Mouse (Mus musculus) embryo, embryonic 10 days (tissue): ENCODE results near the gene Gm49366.
"Not testable (repeated sequence)": the region's sequence is repeated elsewhere in the genome, so short reads cannot be mapped to it uniquely, and the experiment has no call there.

ENCODE experiments used
- DNase-seq: peaks from one replicate; pipeline ENCODE4 v3.0.0-alpha.2; 2015; ENCODE audit warnings: low spot score

Gm49366 gene

DNA sequence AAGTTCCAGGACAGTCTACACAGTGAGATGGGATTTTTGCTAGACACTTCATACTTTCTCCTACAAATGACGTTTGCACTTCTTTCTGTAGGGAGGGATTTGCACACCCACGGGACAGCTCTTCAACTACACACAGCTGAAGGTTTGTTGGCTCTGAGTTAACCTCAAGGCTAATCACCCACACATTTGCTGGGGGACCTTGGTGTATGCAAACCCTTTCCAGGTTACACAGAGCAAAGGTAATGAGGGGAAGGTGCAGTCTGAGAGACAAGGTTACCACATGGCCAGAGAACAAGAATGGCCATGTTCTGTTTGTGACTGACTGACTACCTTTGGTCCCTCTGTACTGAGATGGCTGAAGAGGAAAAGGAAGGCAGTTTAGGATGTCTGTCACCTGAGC, 45.1 kb downstream of the Gm49366 start:
- no peak for DNase-seq

DNA sequence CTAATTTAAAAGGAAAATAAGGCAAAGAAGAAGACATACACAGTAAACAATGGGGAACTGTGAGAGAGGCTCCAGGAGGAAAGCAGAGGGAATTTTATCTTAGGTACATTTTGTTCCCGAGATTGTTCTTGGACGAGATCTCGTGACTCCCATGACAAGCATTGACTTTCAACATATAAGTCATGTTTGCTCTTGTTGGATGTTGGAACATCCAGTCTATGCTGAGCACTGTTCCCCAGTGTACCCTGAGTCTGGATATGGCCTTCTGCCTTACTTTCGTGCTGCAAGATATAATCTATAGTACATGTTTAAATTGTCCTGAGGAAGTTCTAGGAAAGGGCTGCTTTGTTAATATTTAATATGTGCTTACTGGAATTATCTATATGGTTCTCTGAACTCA, 45.8 kb downstream of the Gm49366 start:
- DNase-seq = no peak

DNA sequence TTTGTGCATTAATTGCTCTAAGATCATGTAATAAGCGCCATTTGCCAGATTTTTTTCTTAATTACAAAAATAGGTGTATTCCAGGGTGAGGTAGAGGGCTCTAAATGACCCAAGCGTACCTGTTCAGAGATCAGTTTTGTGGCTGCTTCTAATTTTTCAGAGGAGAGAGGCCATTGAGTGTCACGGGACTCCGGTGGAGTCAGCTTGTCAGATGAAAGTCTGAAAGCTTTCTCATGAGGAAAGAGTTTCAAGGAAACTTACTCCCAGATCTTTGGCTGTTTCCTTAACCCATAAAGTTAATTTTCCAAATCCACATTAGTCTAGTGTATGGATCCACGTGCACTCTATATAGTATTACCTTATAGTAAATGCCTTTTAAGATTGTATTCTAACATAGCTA, 55.9 kb downstream of the Gm49366 start:
- DNase-seq = not testable (repeated sequence)

DNA sequence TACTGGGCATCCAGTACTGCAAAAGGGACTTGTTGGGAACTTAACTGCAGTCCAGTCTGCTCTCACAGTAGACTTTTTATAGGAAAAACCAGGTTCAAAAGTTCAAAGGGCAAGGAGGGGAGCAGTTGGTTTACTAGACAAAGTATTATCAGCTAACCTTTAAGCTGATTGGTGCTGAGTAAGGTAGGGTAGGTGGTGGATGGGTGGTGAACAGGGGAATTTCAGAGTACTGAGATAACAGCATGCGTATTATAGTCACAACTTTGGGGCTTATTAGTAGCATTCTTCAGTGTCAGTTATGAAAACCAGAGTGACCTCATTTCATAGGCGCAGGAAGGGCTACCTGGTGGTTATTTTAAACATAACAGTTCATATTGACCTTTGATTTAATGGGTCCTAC, 60.9 kb downstream of the Gm49366 start:
- no peak for DNase-seq

DNA sequence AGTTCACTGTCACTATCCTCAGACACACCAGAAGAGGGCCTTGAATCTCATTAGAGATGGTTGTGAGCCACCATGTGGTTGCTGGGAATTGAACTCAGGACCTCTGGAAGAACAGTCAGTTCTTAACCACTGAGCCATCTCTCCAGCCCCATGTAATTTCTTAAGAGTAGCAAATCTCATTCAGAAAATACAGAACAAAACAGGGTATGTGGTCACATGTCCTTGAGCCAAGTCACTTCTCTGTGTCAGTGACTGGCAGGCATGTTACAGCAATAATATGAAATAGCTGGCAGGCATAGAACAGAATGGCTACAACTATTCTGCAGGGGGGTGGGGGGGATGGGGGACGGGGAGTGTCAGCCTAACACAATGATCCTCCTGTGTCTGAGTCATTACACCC, 61.3 kb downstream of the Gm49366 start:
- DNase-seq = no peak

DNA sequence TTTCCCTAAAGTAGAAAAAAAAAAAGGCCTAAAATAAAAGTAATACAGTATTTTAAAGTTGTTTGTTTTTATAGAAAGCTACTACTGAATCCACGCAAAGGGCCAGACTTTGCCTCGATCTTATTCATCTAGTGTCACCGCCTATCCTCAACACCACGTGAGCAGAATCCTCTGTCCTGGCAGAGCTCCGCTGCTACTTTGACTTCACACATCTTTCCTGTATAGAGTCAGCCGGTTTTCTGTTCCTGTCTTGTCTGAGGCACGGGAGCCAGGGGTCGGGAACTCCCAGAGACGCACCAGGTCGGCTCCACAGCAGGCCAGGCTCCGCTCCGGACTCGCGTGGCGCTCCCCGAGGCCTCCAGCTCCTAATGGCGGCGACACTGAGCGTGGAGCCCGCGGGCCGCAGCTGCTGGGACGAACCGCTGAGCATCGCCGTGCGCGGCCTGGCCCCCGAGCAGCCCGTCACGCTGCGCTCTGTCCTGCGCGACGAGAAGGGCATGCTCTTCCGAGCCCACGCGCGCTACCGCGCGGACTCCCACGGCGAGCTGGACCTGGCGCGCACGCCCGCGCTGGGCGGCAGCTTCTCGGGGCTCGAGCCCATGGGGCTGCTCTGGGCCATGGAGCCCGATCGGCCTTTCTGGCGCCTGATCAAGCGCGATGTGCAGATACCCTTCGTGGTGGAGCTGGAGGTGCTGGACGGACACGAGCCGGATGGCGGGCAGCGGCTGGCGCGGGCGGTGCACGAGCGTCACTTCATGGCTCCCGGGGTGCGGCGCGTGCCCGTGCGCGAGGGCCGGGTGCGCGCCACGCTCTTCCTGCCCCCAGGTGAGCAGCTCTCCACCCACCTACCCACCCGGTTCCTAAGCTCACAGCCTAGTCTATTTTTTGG, 62.1 kb downstream of the Gm49366 start, which contains the start of gene Acot6:
TSS of gene Acot6 (plus strand) at position 51 of the 889 bp plus-strand sequence.
- peak; percentile 78 for DNase-seq

DNA sequence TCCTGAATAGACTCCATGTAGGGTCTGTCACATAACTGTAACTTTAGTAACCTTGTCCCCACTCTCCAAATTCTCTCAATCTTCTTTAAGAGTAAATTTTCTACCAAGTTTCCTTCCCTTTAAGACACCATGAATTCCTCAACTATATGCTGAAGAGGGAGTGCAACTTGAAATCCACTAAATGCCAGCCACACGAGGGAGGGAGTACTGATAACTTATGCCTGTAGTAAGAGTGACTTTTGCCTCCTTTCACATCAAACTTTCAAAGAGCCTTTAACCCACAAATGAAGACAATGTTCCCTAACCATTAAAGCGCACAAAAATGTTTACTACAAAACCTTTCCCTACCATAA, 62.7 kb downstream of the Gm49366 start:
- no peak for DNase-seq

DNA sequence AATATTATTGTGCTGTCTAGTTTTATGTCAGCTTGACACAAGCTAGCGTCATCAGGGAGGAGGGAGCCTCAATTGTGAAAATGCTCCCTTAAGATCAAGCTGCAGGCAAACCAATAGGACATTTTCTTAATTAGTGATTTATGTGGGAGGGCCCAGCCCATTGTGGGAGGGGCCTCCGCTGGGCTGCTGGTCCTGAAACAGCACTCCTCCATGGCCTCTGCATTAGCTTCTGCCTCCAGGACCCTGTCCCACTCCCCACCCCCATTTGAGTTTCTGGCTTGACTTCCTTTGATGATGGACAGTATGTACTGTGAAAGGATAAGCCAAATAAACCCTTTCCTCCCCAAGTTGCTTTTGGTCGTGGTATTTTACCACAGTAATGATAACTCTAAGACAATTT, 68.3 kb downstream of the Gm49366 start:
- no peak for DNase-seq

DNA sequence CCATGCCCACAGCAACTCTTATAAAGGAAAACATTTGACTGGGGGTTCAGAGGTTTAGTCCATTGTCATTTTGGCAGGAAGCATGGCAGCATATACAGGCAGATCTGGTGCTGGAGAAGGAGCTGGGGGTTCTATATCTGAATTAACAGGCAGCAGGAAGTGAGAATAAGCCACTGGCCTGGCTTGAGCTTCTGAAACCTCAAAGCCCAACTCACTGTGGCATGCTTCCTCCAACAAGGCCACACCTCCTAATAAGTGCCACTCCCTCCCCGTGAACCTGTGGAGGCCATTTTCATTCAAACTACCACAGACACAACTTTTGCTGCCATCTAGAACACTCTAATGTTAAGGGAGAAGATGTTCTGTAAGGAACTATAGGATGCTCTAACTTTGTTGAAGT, 69.0 kb downstream of the Gm49366 start:
- no peak for DNase-seq
